Mouse (Mus musculus) bone marrow macrophage, adult 2 months (primary cell): ENCODE measurements around the gene Atxn7l2.

Experiments
- CTCF ChIP-seq: IDR thresholded peaks from 2 replicates; pipeline ENCODE4 v1.5.1; 2012; ENCODE audit warnings: low read depth, mild to moderate bottlenecking, low read length, moderate library complexity
- POLR2A ChIP-seq: IDR thresholded peaks from 2 replicates; pipeline ENCODE4 v1.6.1; 2012; ENCODE audit warnings: mild to moderate bottlenecking, low read depth, low read length, borderline replicate concordance

- no peak for TF ChIP-seq POLR2A
- TF ChIP-seq CTCF: no peak
Measured at GRCm38 (mm10) chr3:108226558-108227350, 16.0 kb upstream of the Atxn7l2 start, which contains the start of gene Sypl2.
